Mouse (Mus musculus) C2C12 (cell line): ENCODE measurements around the gene Tra2a. TPM values are rescaled to one million over a fixed set of nuclear protein-coding genes. Genes with fewer than 3 reads are reported as not detected.
A peak's percentile ranks its signal among the peaks of the same experiment; 100 is the strongest.

Source experiments
- H3K27me3 ChIP-seq: one replicate; pipeline ENCODE4 v1.6.1; 2011; ENCODE audit not compliant: control insufficient read depth, insufficient read depth, insufficient read length
- H3K36me3 ChIP-seq: one replicate; pipeline ENCODE4 v1.6.1; 2011; ENCODE audit not compliant: control insufficient read depth, insufficient read depth
- H3K4me3 ChIP-seq: one replicate; pipeline ENCODE4 v1.5.1; 2011; ENCODE audit warnings: mild to moderate bottlenecking, control low read depth; ENCODE audit not compliant: poor library complexity, insufficient read depth, severe bottlenecking
- H3K79me2 ChIP-seq: one replicate; pipeline ENCODE4 v1.6.1; 2011; ENCODE audit not compliant: control insufficient read depth, insufficient read depth
- H3K79me3 ChIP-seq: one replicate; pipeline ENCODE4 v1.6.1; 2011; ENCODE audit warnings: low read depth, control low read depth
- H3ac ChIP-seq: one replicate; pipeline ENCODE3; 2011; ENCODE audit warnings: low read depth; ENCODE audit not compliant: control insufficient read depth, insufficient read length
- CEBPB ChIP-seq: IDR thresholded peaks from one replicate; pipeline ENCODE4 v1.6.1; 2011; ENCODE audit warnings: low read depth, mild to moderate bottlenecking, control low read depth, moderate library complexity
- CTCF ChIP-seq: IDR thresholded peaks from one replicate; pipeline ENCODE4 v1.5.1; 2011; ENCODE audit not compliant: control insufficient read depth, insufficient read depth, insufficient read length
- FOSL1 ChIP-seq: IDR thresholded peaks from one replicate; pipeline ENCODE4 v1.8.0; 2011; ENCODE audit warnings: mild to moderate bottlenecking, low read length; ENCODE audit not compliant: poor library complexity, insufficient read depth, severe bottlenecking
- MAX ChIP-seq: IDR thresholded peaks from one replicate; pipeline ENCODE4 v1.6.1; 2011; ENCODE audit warnings: mild to moderate bottlenecking, control low read depth
- MYOD1 ChIP-seq: IDR thresholded peaks from one replicate; pipeline ENCODE4 v1.6.1; 2011; ENCODE audit warnings: low read depth; ENCODE audit not compliant: control insufficient read depth, insufficient read length
- MYOG ChIP-seq: IDR thresholded peaks from one replicate; pipeline ENCODE4 v1.6.1; 2011; ENCODE audit not compliant: control insufficient read depth, insufficient read length; ENCODE audit errors: extremely low read depth
- USF1 ChIP-seq: IDR thresholded peaks from one replicate; pipeline ENCODE4 v1.6.1; 2011; ENCODE audit warnings: low read depth, mild to moderate bottlenecking, control low read depth, moderate library complexity
- polyA plus RNA-seq: library from polyadenylated mRNA; unstranded; fragments of >200 nt; fragmentation: generic; extraction: Trizol; gene quantifications from one replicate; pipeline ENCODE4 v1.2.1, GENCODE M21; 2012; ENCODE audit warnings: missing spikeins

Gene Tra2a
- polyA plus RNA-seq, 1 experiment = 48.5 TPM

DNA sequence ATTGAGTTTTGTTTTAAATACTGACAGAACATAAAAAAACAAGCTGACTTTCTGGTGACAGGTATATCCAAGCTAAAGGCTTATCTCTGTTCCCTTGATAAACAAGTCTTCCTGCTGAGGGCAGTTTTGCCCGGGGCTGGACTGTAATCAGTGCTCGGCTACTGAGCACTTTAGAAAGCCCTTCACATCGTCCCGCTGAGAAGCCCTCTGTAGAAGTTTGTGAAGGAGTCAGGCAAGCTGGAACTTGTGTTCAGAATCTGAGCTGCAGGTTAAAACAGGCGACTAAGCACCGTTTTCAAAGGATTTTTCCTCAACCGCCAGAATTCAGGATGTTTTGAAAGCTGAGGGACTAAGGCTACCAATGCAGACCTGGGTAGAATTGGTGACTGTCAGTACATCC is 41.9 kb downstream of the Tra2a start:
- TF ChIP-seq CEBPB (no peak), FOSL1 (no peak), MAX (no peak), USF1 (no peak), MYOG (no peak), MYOD1 (no peak), CTCF (no peak)
- Histone ChIP-seq H3K4me3 (no peak overlapping the region), H3K36me3 (no peaks in the 10 kb centered on the region), H3ac (no peak overlapping the region), H3K79me3 (no peaks in the 10 kb centered on the region), H3K27me3 (peaks cover 36% of the 10 kb centered on the region), H3K79me2 (no peaks in the 10 kb centered on the region)

DNA sequence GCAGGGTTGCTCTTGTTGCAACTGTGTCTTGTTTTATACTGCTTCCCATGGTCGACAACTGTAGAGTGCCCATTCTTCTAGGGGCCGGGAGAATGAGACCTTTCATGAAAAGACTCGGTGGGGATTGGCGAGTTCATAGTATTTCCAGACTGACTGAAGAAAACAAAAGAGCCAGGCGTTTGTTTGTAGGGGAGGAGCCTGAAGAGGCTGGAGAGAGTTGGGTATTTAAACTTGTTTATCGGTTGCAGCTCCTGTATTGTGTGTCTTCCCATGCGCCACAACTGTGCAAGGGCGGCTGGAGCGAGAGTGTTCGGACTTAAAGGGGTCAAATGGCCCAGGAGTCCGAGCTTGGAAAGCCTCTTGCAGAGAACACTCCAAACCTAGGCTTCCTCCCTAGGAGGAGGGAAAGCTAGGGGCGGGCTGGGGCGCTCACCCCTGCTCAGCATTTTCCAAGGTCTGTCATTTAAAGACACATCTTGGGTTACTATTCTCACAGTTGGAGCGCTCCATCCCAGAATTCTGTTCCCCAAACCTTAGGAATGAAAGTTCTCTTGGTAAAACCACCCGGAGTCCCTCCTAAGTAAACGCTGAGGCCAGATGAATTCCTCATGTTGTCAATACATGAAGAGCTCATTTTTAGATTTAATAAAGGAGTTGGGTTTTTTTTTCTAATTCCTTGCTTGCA is 43.8 kb downstream of the Tra2a start:
- no peak overlapping the region for H3ac ChIP-seq
- no peak overlapping the region for H3K4me3 ChIP-seq
- H3K36me3 ChIP-seq = no peaks in the 10 kb centered on the region
- H3K27me3 ChIP-seq = peaks cover 36% of the 10 kb centered on the region
- TF ChIP-seq FOSL1 (no peak), CTCF (no peak), CEBPB (no peak), MAX (no peak), USF1 (no peak), MYOD1 (no peak), MYOG (no peak)
- H3K79me2 ChIP-seq = no peaks in the 10 kb centered on the region
- H3K79me3 ChIP-seq = no peaks in the 10 kb centered on the region

DNA sequence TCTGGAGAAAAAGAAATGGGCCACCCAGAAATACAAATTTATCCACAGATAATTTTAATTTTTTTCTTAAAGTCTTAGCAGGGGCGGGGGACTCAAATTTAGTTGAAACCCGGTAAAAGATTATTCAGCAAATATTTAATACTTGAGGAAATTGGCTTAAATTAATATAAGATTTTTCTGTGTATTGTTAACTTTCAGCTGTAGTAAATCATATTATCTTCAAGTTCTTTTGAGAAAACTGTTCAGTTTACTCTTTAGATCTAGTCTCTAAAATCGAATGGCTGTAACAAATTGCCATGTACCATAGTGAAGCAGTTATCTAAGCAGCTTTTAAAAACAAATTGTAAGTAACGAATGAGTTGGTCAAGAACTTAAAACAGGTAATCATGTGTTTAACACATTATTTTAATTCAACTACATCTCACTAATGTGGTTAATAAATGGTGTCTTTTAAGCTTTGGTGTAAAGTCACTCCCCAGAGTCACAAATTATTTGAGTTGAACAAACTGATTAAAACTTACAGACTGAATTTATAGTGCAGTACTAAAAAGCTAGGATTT is 44.8 kb downstream of the Tra2a start:
- Histone ChIP-seq H3K27me3 (peaks cover 39% of the 10 kb centered on the region), H3ac (no peak overlapping the region), H3K36me3 (no peaks in the 10 kb centered on the region), H3K79me2 (no peaks in the 10 kb centered on the region), H3K79me3 (no peaks in the 10 kb centered on the region), H3K4me3 (no peak overlapping the region)
- TF ChIP-seq FOSL1 (no peak), CTCF (no peak), MYOD1 (no peak), CEBPB (no peak), MAX (no peak), MYOG (no peak), USF1 (no peak)

DNA sequence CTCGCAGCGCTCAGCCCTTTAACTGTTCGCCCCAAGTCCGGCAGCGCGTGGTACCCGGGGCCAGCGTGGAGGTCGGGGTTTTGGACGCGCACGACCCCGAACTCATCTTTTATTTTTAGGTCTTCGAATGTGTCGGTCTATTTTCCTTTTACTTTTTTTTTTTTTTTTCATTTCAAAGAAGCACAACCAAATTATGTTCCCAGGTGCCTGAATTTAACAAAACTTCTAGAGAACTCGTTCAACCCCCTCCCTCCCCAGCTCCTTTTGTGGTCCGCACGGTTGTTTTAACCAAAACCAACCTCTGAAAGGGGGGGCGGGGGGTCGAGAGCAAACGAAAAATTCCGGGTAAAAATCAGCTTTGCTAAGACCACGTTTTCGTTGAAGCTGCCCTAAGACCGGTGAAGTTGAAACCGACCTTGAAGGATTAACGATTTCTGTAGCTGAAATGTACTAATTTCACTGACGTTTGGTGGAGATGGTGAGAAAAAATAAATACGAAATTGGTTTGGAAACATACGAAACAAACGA is 45.5 kb downstream of the Tra2a start:
- no peak overlapping the region for H3K4me3 ChIP-seq
- H3K27me3 ChIP-seq = peaks cover 47% of the 10 kb centered on the region
- TF ChIP-seq MYOD1 = no peak
- no peak for TF ChIP-seq MAX
- TF ChIP-seq CEBPB = no peak
- TF ChIP-seq CTCF = no peak
- TF ChIP-seq FOSL1 = no peak
- no peak for TF ChIP-seq MYOG
- TF ChIP-seq USF1 = no peak
- no peak overlapping the region for H3ac ChIP-seq
- no peaks in the 10 kb centered on the region for H3K36me3 ChIP-seq
- no peaks in the 10 kb centered on the region for H3K79me3 ChIP-seq
- H3K79me2 ChIP-seq = no peaks in the 10 kb centered on the region

DNA sequence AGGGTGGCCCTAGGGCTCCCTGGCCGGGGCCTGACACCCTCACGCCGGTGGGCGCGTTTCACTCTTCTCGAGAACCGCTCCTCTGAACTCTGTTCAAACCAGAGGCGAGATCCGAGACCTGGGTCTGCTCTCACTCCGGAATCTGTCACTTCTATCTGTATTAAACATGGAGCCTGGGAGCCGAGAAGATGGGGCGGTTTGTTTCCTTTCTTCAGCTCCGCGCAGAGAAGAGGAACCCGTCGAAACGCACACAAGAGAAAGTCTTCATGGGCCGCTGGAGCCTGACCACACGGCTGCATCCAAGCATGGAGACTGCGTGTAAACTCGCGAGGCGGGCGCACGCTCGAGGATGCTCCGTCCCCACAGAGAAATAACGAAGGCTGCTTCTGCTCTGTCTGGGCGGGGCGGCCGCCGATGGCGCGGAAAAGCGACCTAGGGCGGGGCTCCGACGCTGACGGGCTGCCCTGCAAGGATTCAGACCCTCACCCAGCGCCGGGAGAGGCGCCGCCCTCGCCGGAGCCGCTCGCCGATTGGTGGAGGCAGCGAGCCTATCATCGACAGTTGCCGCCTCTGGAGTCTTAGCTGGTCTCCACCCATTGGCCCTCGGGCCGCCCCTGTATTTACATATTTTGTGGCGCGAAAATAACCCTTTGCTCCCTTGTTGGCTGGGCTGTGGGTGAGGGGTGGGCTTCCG is 46.1 kb downstream of the Tra2a start:
- TF ChIP-seq USF1 (no peak), MYOD1 (no peak), MYOG (no peak), FOSL1 (no peak), CTCF (no peak), CEBPB (no peak), MAX (no peak)
- no peaks in the 10 kb centered on the region for H3K79me3 ChIP-seq

More for the DNA sequence above, 46.1 kb downstream of the Tra2a start:
- peaks cover 52% of the 10 kb centered on the region for H3K27me3 ChIP-seq
- peak overlapping the region; percentile 11 for H3K4me3 ChIP-seq
- no peaks in the 10 kb centered on the region for H3K79me2 ChIP-seq
- no peaks in the 10 kb centered on the region for H3K36me3 ChIP-seq
- peak overlapping the region; percentile 52 for H3ac ChIP-seq
